Mouse (Mus musculus): ENCODE data around the gene Psma4.

Psma4 gene

DNA sequence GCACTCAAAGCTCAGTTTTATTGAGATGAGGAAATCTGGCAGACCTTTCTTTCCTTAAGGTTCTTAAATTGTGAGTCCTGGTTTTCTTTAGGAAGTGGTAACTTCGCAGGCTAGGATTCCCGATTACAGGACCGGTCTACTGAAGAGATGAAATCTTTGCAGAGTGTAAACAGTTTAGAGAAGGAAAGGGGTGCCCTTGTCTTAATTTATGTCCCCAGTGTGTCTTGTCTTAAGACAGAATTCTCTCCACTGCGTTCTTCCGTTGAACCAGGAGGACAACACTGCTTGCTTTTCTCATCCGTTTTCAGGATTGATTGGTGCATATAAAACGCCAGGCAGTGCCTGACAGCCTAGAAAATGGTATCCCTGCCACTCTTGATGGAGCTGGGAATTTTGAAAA lies 31.8 kb downstream of the Psma4 start:
- DNase-seq (ENCODE audit: extremely low read depth, low read depth): no peak

- no peak for DNase-seq (ENCODE audit: extremely low read depth, low read depth)
These were observed 39.8 kb downstream of the Psma4 start for GRCm38 (mm10) chr9:54990362-54990761.

GRCm38 (mm10) chr9:54994381-54994780 lies 43.8 kb downstream of the Psma4 start:
- no peak for DNase-seq (ENCODE audit: extremely low read depth, low read depth)

DNA sequence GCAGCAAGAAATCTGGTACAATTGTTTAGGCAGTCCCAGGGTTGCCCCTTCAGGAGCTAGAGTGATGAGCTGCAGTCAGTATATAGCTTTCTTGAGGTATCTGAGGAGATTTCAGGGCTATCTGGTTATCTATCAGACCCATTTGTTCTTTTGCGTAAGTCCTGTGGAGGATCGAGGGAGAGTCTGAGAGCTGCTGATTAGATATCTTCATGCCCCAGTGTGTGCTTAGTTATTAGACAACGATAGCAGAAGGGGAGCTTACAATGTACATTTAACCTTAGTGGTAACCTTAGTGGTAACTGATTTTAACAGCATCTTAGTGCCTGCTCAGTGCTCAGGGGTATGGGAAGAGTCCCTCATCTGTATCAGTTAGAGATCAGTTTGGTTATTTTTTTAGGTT lies 45.1 kb downstream of the Psma4 start:
- no peak for DNase-seq (ENCODE audit: extremely low read depth, low read depth)

DNA sequence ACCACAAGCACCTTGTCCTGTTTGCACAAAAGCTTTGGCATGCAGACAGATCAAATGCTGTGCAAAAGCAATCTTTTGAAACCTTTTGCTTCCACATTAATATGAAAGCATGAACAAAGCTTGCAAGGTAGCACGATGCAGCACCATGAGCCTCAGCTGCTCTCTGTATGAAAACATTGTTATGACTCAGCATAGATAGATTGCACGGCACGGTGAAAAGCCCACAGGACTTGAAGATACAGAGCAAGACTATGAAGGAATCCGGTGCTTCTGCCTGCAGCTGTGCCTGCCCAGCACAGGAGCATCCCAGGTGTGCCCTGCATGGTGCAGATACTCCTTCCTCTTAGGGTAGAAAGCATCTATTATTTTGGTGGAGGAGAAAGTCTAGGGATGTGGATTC lies 53.0 kb downstream of the Psma4 start:
- DNase-seq (ENCODE audit: extremely low read depth, low read depth): no peak
